Mouse (Mus musculus) embryonic stem cell, embryonic (primary cell): ENCODE measurements around the gene Olfr1370.
"Not testable (repeated sequence)": the region's sequence is repeated elsewhere in the genome, so short reads cannot be mapped to it uniquely, and the experiment has no call there.

Experiments used
- CTCF ChIA-PET, 4 experiments: fragments of 300-600 bp in 2 of 4; fragments of 350-600 bp in 2 of 4; sonication (Branson Sonifier 250); formaldehyde crosslinking; loops; one replicate each; lab custom pipeline; 2022; ENCODE audit warnings: inconsistent platforms in 2 of 4; lab: Charles Lee
- POLR2A ChIA-PET, 4 experiments: fragments of 300-600 bp in 2 of 4; fragments of 350-600 bp in 2 of 4; sonication (Branson Sonifier 250); formaldehyde crosslinking; loops; one replicate each; lab custom pipeline; 2022; ENCODE audit warnings: antibody characterized with exemption in 4 of 4, inconsistent platforms in 1 of 4; lab: Charles Lee

Gene Olfr1370

GRCm38 (mm10) chr13:21074847-21075246 lies at the start of gene Olfr1370:
Gene Olfr1370 (minus strand): TSS chr13:21074947.
- ChIA-PET POLR2A (no interaction called here), CTCF (no interaction called here)

DNA sequence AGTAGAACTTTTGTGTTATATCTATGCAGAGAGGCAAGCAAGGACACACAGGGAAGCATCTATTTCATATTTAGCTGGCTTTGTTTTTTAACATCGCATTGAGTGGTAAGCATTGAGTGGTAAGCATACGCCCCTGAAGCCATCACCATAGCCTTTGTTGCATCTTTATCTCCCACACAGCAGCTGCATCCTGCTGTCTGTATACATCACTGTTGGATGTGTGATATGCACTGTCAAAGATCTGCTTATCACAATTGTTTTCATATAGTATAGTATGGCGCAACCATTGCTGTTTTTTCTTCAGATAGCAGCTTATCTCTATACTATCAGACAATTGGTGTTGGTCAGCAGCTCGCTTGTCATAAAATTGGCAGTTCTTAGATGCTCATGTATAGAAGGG lies 39.4 kb upstream of the Olfr1370 start:
- ChIA-PET POLR2A (no interaction called here), CTCF (no interaction called here)

- CTCF ChIA-PET, result not testable (repeated sequence)
- POLR2A ChIA-PET, result interaction anchor here in 1 of 4 experiments (0.6 kb wide), 1 partner anchor 290 kb away, joined by 3 read pairs; no protein-coding TSS in a partner anchor
Measured at GRCm38 (mm10) chr13:21111183-21111582, 36.4 kb upstream of the Olfr1370 start, which contains the start of gene Olfr1369-ps1. Gene Olfr1369-ps1 (plus strand): TSS chr13:21111483.

- CTCF ChIA-PET, result no interaction called here
Measured at GRCm38 (mm10) chr13:21110441-21110840, 35.7 kb upstream of the Olfr1370 start.

GRCm38 (mm10) chr13:21109759-21110158 lies 35.0 kb upstream of the Olfr1370 start:
- ChIA-PET CTCF (no interaction called here), POLR2A (no interaction called here)

More at GRCm38 (mm10) chr13:21110441-21110840, 35.7 kb upstream of the Olfr1370 start:
- POLR2A ChIA-PET, result interaction anchor here in 1 of 4 experiments (0.6 kb wide), 1 partner anchor 291 kb away, joined by 3 read pairs; no protein-coding TSS in a partner anchor

- CTCF ChIA-PET, result no interaction called here
- POLR2A ChIA-PET, result no interaction called here
Measured at GRCm38 (mm10) chr13:21082686-21083085, 7.9 kb upstream of the Olfr1370 start.

DNA sequence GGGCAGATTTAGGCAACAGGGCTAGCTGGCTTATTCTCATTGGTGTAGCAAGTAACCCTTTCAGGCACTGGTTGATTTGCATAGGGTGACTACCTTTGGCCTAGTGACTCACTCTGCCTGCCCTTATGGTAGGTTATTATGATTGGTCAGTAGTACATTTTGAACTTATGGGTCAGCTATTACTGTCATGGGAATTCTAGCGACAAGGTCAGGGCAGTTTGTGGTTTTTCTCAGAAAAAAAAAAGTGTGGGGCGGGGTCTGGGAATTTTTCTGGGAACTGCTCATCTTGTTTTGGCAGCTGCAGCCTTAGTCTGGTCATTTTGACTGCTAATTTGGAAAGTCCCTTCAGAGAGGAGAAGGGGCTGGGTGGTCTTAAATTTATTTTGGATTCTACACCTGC lies 8.7 kb downstream of the Olfr1370 start:
- POLR2A ChIA-PET, result no interaction called here

GRCm38 (mm10) chr13:21050118-21050517 lies 24.6 kb downstream of the Olfr1370 start:
- ChIA-PET POLR2A (interaction anchor here in 1 of 4 experiments (0.6 kb wide), 1 partner anchor 237 kb away, joined by 4 read pairs; no protein-coding TSS in a partner anchor), CTCF (no interaction called here)

More for the DNA sequence above, 8.7 kb downstream of the Olfr1370 start:
- CTCF ChIA-PET, result no interaction called here

DNA sequence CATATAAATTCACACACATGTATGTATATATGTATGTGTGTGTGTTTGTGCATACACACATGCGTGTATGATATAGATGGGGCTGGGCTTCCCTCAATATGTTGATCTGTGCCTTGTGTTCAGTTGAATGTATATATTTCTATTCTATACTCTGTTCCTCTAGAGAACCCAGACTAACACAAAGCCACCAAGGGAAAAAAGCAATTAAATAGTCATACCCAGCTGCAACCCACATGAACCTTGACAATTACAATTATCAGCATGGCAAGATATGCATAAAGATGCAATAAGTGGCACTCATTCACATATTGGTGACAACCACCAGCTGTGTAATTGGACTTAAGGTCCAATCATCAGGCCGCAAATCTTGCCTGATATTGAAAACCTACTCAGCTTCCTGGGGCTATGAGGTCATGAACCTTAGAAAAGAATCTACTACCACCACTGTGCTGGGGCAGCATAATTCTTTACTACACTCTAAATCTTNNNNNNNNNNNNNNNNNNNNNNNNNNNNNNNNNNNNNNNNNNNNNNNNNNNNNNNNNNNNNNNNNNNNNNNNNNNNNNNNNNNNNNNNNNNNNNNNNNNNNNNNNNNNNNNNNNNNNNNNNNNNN lies 34.1 kb downstream of the Olfr1370 start:
- ChIA-PET CTCF (no interaction called here), POLR2A (no interaction called here)

DNA sequence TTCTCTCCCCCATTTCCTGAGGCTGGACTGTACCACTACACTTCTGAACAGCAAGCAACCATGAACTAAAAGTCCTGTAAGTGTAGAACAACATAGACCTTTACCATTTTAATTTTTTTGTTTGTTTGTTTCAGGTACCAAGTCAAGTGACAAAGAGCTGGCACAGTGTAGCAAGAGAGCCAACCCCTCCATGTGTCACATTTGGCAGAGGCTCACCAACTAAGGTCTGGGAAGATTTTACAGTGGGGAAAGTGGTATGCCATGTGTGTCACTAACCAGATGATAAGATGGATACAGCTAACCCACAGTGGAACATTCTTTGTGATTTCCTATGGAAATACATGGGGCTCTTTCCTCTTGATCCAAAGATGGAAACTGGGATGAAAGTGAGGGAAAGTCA lies 38.8 kb downstream of the Olfr1370 start:
- ChIA-PET CTCF (no interaction called here), POLR2A (no interaction called here)

DNA sequence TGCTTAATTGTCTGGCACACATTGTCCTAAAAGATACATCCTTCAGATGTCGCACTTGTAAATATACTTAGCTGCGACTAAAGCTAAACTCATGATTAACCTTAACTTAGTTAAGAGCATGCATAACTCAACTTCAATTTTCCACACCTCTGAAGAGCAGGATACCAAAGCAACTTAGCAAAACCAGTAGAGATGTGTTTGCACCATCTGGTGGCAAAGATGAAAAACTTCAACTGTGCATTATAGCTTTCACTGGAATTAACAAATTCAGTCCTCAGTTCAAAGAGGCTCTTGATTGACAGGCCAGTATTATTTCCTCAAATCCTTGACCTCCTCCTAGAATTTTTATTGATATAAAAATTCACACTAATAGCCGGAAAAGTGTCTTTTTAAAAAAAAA lies 39.7 kb downstream of the Olfr1370 start:
- ChIA-PET POLR2A (no interaction called here), CTCF (interaction anchor here in 3 of 4 experiments (0.6 to 2.9 kb wide), 9 partner anchors 14 to 723 kb away, joined by 3 to 14 read pairs (median 3); no protein-coding TSS in a partner anchor)

- POLR2A ChIA-PET, result interaction anchor here in 1 of 4 experiments (1.1 kb wide), 1 partner anchor 107 kb away, joined by 3 read pairs; no protein-coding TSS in a partner anchor
Measured at GRCm38 (mm10) chr13:21033176-21033575, 41.6 kb downstream of the Olfr1370 start.

GRCm38 (mm10) chr13:21024831-21025230 lies 49.9 kb downstream of the Olfr1370 start:
- POLR2A ChIA-PET, result interaction anchor here in 1 of 4 experiments (1.9 kb wide), 1 partner anchor 13 kb away, joined by 6 read pairs; no protein-coding TSS in a partner anchor
- CTCF ChIA-PET, result no interaction called here

More at GRCm38 (mm10) chr13:21033176-21033575, 41.6 kb downstream of the Olfr1370 start:
- CTCF ChIA-PET, result interaction anchor here in 3 of 4 experiments (0.7 to 2.9 kb wide), 6 partner anchors 72 to 735 kb away, joined by 3 to 14 read pairs (median 3); no protein-coding TSS in a partner anchor
